Mouse (Mus musculus) forebrain, embryonic 16.5 days (tissue): Measurements from ENCODE around the gene Mtif2. TPM values are rescaled to one million over a fixed set of nuclear protein-coding genes. Genes with fewer than 3 reads are reported as not detected.

Experiments used
- ATAC-seq: fragments of 200-750 bp; cut with Nextera tagmentation; 2 replicates; pipeline ENCODE4 v1.8.0; 2017; ENCODE audit warnings: mild to moderate bottlenecking, moderate library complexity
- H3K27ac ChIP-seq: fragments of 300-500 bp; sonication (generic); 2 replicates; pipeline ENCODE4 v1.5.1; 2014; ENCODE audit warnings: low read length, control low read depth
- H3K27me3 ChIP-seq: fragments of 300-500 bp; sonication (generic); replicated peaks from 2 replicates; pipeline ENCODE4 v1.6.1; 2014; ENCODE audit warnings: low read length; ENCODE audit not compliant: control insufficient read depth, insufficient read depth
- H3K36me3 ChIP-seq: fragments of 300-500 bp; sonication (generic); 2 replicates; pipeline ENCODE4 v1.6.1; 2014; ENCODE audit not compliant: control insufficient read depth, insufficient read depth
- H3K4me1 ChIP-seq: fragments of 300-500 bp; sonication (generic); replicated peaks from 2 replicates; pipeline ENCODE4 v1.6.1; 2014; ENCODE audit warnings: low read length; ENCODE audit not compliant: control insufficient read depth, insufficient read depth
- H3K4me2 ChIP-seq: fragments of 300-500 bp; sonication (generic); 2 replicates; pipeline ENCODE4 v1.6.1; 2014; ENCODE audit warnings: mild to moderate bottlenecking, low read length, control low read depth
- H3K4me3 ChIP-seq: fragments of 300-500 bp; sonication (generic); replicated peaks from 2 replicates; pipeline ENCODE4 v1.5.1; 2014; ENCODE audit warnings: mild to moderate bottlenecking, low read length, control low read depth
- H3K9ac ChIP-seq: fragments of 300-500 bp; sonication (generic); replicated peaks from 2 replicates; pipeline ENCODE4 v1.6.1; 2014; ENCODE audit warnings: low read depth, low read length, control low read depth
- H3K9me3 ChIP-seq: fragments of 300-500 bp; sonication (generic); 2 replicates; pipeline ENCODE4 v1.6.1; 2016; ENCODE audit warnings: low read length; ENCODE audit not compliant: control insufficient read depth
- WGBS: fragments of 180-500 bp; shearing (Covaris S2); extraction: QIAGEN DNeasy Blood & Tissue Kit; methylation state at CpG from one replicate; pipeline ENCODE4 v1.1.7; 2014; 5-methylcytosine and 5-hydroxymethylcytosine counted together
- polyA plus RNA-seq: library from polyadenylated mRNA; unstranded; fragments of >200 nt; fragmentation: Nextera tagmentation; extraction: Ambion mirVana; gene quantifications from 2 replicates; pipeline ENCODE4 v1.2.1, GENCODE M21; 2015

The Mtif2 gene
- polyA plus RNA-seq: 55.4 and 65.8 TPM in 2 replicates

GRCm38 (mm10) chr11:29525988-29526794 is at the start of gene Mtif2:
Gene Mtif2, plus strand, starts transcription at chr11:29526408.
- 2% methylated on average over 46 of the region's 47 CpGs for WGBS
- ATAC-seq: peak; percentile 97
- H3K27me3 ChIP-seq: no peaks in the 10 kb centered on the region

GRCm38 (mm10) chr11:29493135-29493534 is 33.1 kb upstream of the Mtif2 start:
- no peaks in the 10 kb centered on the region for H3K4me1 ChIP-seq
- no peak overlapping the region for H3K9ac ChIP-seq
- H3K9me3 ChIP-seq: no peaks in the 10 kb centered on the region
- H3K27me3 ChIP-seq: no peaks in the 10 kb centered on the region
- WGBS: 93% methylated on average over 1 of the region's 1 CpGs
- no peak overlapping the region for H3K27ac ChIP-seq
- H3K4me2 ChIP-seq: no peak overlapping the region
- ATAC-seq: no peak
- no peak overlapping the region for H3K4me3 ChIP-seq
- H3K36me3 ChIP-seq: peaks cover 11% of the 10 kb centered on the region

More at GRCm38 (mm10) chr11:29525988-29526794, at the start of gene Mtif2:
- Histone ChIP-seq H3K36me3 (peaks cover 7% of the 10 kb centered on the region), H3K9me3 (no peaks in the 10 kb centered on the region), H3K27ac (peak within 1 kb of the TSS; percentile 81), H3K4me3 (peak within 1 kb of the TSS; percentile 74), H3K9ac (peak within 1 kb of the TSS; percentile 78), H3K4me1 (peaks cover 11% of the 10 kb centered on the region), H3K4me2 (peak within 1 kb of the TSS; percentile 87)

GRCm38 (mm10) chr11:29496962-29497361 is 29.2 kb upstream of the Mtif2 start:
- Histone ChIP-seq H3K4me3 (no peak overlapping the region), H3K4me2 (no peak overlapping the region), H3K27ac (no peak overlapping the region), H3K9ac (no peak overlapping the region), H3K9me3 (no peaks in the 10 kb centered on the region), H3K36me3 (peaks cover 23% of the 10 kb centered on the region), H3K4me1 (no peaks in the 10 kb centered on the region), H3K27me3 (no peaks in the 10 kb centered on the region)
- ATAC-seq: no peak
- WGBS: 95% methylated on average over 3 of the region's 3 CpGs

- no peak for ATAC-seq
- Histone ChIP-seq H3K4me3 (no peak overlapping the region), H3K4me2 (no peak overlapping the region), H3K9ac (no peak overlapping the region), H3K27ac (no peak overlapping the region), H3K36me3 (peaks cover 34% of the 10 kb centered on the region), H3K27me3 (no peaks in the 10 kb centered on the region), H3K9me3 (no peaks in the 10 kb centered on the region), H3K4me1 (no peaks in the 10 kb centered on the region)
- WGBS: 93% methylated on average over 10 of the region's 10 CpGs
These were observed 22.0 kb upstream of the Mtif2 start for GRCm38 (mm10) chr11:29503948-29504893.

- WGBS: 96% methylated on average over 2 of the region's 2 CpGs
- peaks cover 31% of the 10 kb centered on the region for H3K36me3 ChIP-seq
- H3K9me3 ChIP-seq: no peaks in the 10 kb centered on the region
- H3K9ac ChIP-seq: no peak overlapping the region
- H3K4me2 ChIP-seq: no peak overlapping the region
- no peaks in the 10 kb centered on the region for H3K4me1 ChIP-seq
- no peak overlapping the region for H3K4me3 ChIP-seq
- ATAC-seq: no peak
- H3K27ac ChIP-seq: no peak overlapping the region
- H3K27me3 ChIP-seq: no peaks in the 10 kb centered on the region
These were observed 21.1 kb upstream of the Mtif2 start for GRCm38 (mm10) chr11:29504899-29505625.

GRCm38 (mm10) chr11:29509421-29509820 is 16.8 kb upstream of the Mtif2 start:
- no peak for ATAC-seq
- no peak overlapping the region for H3K4me3 ChIP-seq
- no peak overlapping the region for H3K27ac ChIP-seq
- peaks cover 11% of the 10 kb centered on the region for H3K36me3 ChIP-seq
- WGBS: 83% methylated on average over 1 of the region's 1 CpGs
- H3K4me2 ChIP-seq: no peak overlapping the region
- no peaks in the 10 kb centered on the region for H3K27me3 ChIP-seq
- H3K4me1 ChIP-seq: no peaks in the 10 kb centered on the region
- no peaks in the 10 kb centered on the region for H3K9me3 ChIP-seq
- no peak overlapping the region for H3K9ac ChIP-seq

GRCm38 (mm10) chr11:29512818-29513535 is 13.2 kb upstream of the Mtif2 start:
- Histone ChIP-seq H3K4me3 (no peak overlapping the region), H3K9ac (no peak overlapping the region), H3K4me2 (no peak overlapping the region), H3K4me1 (peaks cover 6% of the 10 kb centered on the region; the same call in 1 of the 2 replicates), H3K27me3 (no peaks in the 10 kb centered on the region), H3K9me3 (no peaks in the 10 kb centered on the region), H3K36me3 (peaks cover 2% of the 10 kb centered on the region; the same call in 1 of the 2 replicates), H3K27ac (no peak overlapping the region)
- ATAC-seq: no peak
- WGBS: 92% methylated on average over 4 of the region's 4 CpGs

GRCm38 (mm10) chr11:29514325-29514681 is 11.9 kb upstream of the Mtif2 start:
- WGBS: 25% methylated on average over 10 of the region's 10 CpGs
- peak overlapping the region; percentile 69 for H3K4me2 ChIP-seq
- peaks cover 2% of the 10 kb centered on the region; the same call in 1 of the 2 replicates for H3K36me3 ChIP-seq
- H3K4me3 ChIP-seq: peak overlapping the region; percentile 60
- peaks cover 6% of the 10 kb centered on the region; the same call in 1 of the 2 replicates for H3K4me1 ChIP-seq
- no peak overlapping the region; the same call in 1 of the 2 replicates for H3K27ac ChIP-seq
- ATAC-seq: peak; percentile 1; the same call in 1 of the 2 replicates
- no peaks in the 10 kb centered on the region for H3K9me3 ChIP-seq
- peak overlapping the region; percentile 65 for H3K9ac ChIP-seq
- H3K27me3 ChIP-seq: no peaks in the 10 kb centered on the region
